Mouse (Mus musculus): ENCODE data around the gene Zpr1.

- TF ChIP-seq CTCF (IDR thresholded peaks at IDR 0.05; ENCODE audit: extremely low read depth, insufficient read depth, insufficient read length, insufficient replicate concordance) (no peak), POLR2A (IDR thresholded peaks at IDR 0.05; ENCODE audit: low read depth, low read length) (no peak)
Measured at GRCm38 (mm10) chr9:46227064-46227614, 45.7 kb upstream of the Zpr1 start.

Data from spleen, adult 2 months (tissue).